Mouse (Mus musculus): ENCODE data around the gene Tmco2. TPM values are rescaled to one million over a fixed set of nuclear protein-coding genes. Genes with fewer than 3 reads are reported as not detected.
"Not testable (repeated sequence)": the region's sequence is repeated elsewhere in the genome, so short reads cannot be mapped to it uniquely, and the experiment has no call there.

The Tmco2 gene
- total RNA-seq, 1 experiment, result not detected

DNA sequence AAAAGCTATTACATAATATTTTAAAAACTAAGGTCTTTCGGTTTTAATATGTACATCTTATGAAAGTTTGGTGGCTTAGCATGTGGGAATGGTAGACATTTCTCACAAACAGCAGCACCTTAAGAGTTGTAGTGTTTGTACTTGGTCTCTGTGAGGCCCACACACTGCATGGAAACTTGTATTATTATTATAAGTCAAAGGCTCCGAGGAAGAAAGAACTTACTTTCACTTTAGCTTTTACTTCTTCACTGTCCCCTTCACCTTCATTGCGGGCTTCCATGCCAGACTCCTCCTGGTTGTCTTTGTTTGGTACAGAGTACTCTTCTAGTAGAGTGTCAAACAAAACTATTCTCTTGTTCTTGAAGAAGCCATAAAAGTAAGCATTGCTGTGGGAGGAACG, 34.8 kb downstream of the Tmco2 start:
- no peaks in the 10 kb centered on the region for H3K4me1 ChIP-seq (ENCODE audit: control insufficient read depth in 2 of 2, insufficient read depth in 2 of 2, low read length in 2 of 2, poor library complexity in 1 of 2)
- no peak for TF ChIP-seq MAFK (IDR thresholded peaks at IDR 0.05; ENCODE audit: insufficient read depth, low read depth, low read length)
- no peak for TF ChIP-seq CHD2 (IDR thresholded peaks at IDR 0.05; ENCODE audit: low read depth, low read length)
- no peak for TF ChIP-seq HCFC1 (IDR thresholded peaks at IDR 0.05; ENCODE audit: borderline replicate concordance, insufficient read depth, low read length)
- no peak for TF ChIP-seq ZNF384 (IDR thresholded peaks at IDR 0.05; ENCODE audit: low read depth, low read length)
- TF ChIP-seq ZC3H11A (IDR thresholded peaks at IDR 0.05; ENCODE audit: borderline replicate concordance, low read depth, low read length), result no peak
- in situ Hi-C loops (cut with MboI; ENCODE audit: low sequenced_read_pairs in 2 of 2, unreplicated experiment in 2 of 2), result no loop called here
- H3K36me3 ChIP-seq (ENCODE audit: control insufficient read depth, insufficient read depth, low read length, poor library complexity, severe bottlenecking), result peaks cover 15% of the 10 kb centered on the region
- H3K9me3 ChIP-seq (ENCODE audit: control insufficient read depth, insufficient read depth, low read depth, low read length), result no peaks in the 10 kb centered on the region
- DNase-seq (ENCODE audit: low read depth, low spot score), result no peak
- H3K27ac ChIP-seq (ENCODE audit: insufficient read depth, low read depth, low read length, poor library complexity, severe bottlenecking), result no peak overlapping the region
- no peak overlapping the region for H3K4me3 ChIP-seq (ENCODE audit: insufficient read depth in 1 of 2, low read depth in 1 of 2, low read length in 2 of 2, poor library complexity in 1 of 2, severe bottlenecking in 1 of 2)
- H3K9ac ChIP-seq (ENCODE audit: insufficient read depth, low read depth, low read length, poor library complexity, severe bottlenecking), result no peak overlapping the region

DNA sequence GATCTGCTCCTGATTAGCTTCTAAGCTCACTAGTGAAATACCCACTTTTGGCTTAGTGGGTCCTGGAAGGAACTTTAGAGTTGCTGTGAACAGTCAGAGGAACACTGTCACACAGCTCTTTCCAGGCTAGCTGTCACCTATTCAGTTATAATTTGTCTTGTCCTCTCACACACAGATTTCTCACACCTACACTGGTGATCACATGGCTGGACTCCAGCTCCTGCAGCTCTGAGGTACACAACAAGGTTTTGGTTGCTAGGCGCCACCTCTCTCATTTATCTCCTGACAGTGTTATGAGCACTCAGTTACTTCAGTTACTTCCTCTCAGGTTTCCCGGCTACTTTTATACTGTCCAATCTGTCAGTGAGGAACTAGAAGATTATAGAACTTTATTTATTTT, 43.7 kb downstream of the Tmco2 start:
- Histone ChIP-seq H3K4me1 (ENCODE audit: control insufficient read depth in 2 of 2, insufficient read depth in 2 of 2, low read length in 2 of 2, poor library complexity in 1 of 2) (no peaks in the 10 kb centered on the region; a peak in 1 of 4 replicates), H3K9ac (ENCODE audit: insufficient read depth, low read depth, low read length, poor library complexity, severe bottlenecking) (no peak overlapping the region), H3K27ac (ENCODE audit: insufficient read depth, low read depth, low read length, poor library complexity, severe bottlenecking) (no peak overlapping the region), H3K36me3 (ENCODE audit: control insufficient read depth, insufficient read depth, low read length, poor library complexity, severe bottlenecking) (peaks cover 7% of the 10 kb centered on the region), H3K4me3 (ENCODE audit: insufficient read depth in 1 of 2, low read depth in 1 of 2, low read length in 2 of 2, poor library complexity in 1 of 2, severe bottlenecking in 1 of 2) (no peak overlapping the region), H3K9me3 (ENCODE audit: control insufficient read depth, insufficient read depth, low read depth, low read length) (no peaks in the 10 kb centered on the region)
- in situ Hi-C loops (cut with MboI; ENCODE audit: low sequenced_read_pairs in 2 of 2, unreplicated experiment in 2 of 2), result no loop called here
- no peak for DNase-seq (ENCODE audit: low read depth, low spot score)
- TF ChIP-seq ZC3H11A (IDR thresholded peaks at IDR 0.05; ENCODE audit: borderline replicate concordance, low read depth, low read length) (no peak), CHD2 (IDR thresholded peaks at IDR 0.05; ENCODE audit: low read depth, low read length) (no peak), MAFK (IDR thresholded peaks at IDR 0.05; ENCODE audit: insufficient read depth, low read depth, low read length) (no peak), HCFC1 (IDR thresholded peaks at IDR 0.05; ENCODE audit: borderline replicate concordance, insufficient read depth, low read length) (no peak), ZNF384 (IDR thresholded peaks at IDR 0.05; ENCODE audit: low read depth, low read length) (no peak)

DNA sequence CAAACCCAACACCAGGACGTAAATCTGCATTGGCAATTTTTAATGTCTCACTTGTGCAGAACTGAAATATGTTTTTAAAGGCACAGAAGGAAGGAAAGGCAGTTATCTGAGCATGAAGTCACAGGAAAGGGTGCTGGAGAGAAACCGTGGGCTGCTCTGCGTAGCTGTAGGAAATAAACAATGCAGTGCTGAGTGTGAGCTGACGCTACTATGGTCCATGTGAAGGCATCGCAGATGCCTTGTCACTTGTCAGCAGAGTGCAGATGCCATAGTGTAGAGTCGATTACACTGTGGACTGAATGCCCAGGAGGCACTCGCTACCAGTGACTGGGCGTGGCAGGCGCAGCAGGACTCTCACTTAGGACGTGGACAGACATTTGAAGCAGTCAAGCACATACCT, 49.8 kb downstream of the Tmco2 start:
- in situ Hi-C loops (cut with MboI; ENCODE audit: low sequenced_read_pairs in 2 of 2, unreplicated experiment in 2 of 2); H3K27ac ChIP-seq (ENCODE audit: insufficient read depth, low read depth, low read length, poor library complexity, severe bottlenecking); H3K9me3 ChIP-seq (ENCODE audit: control insufficient read depth, insufficient read depth, low read depth, low read length); H3K36me3 ChIP-seq (ENCODE audit: control insufficient read depth, insufficient read depth, low read length, poor library complexity, severe bottlenecking); H3K4me3 ChIP-seq (ENCODE audit: insufficient read depth in 1 of 2, low read depth in 1 of 2, low read length in 2 of 2, poor library complexity in 1 of 2, severe bottlenecking in 1 of 2); H3K9ac ChIP-seq (ENCODE audit: insufficient read depth, low read depth, low read length, poor library complexity, severe bottlenecking); DNase-seq (ENCODE audit: low read depth, low spot score); H3K4me1 ChIP-seq (ENCODE audit: control insufficient read depth in 2 of 2, insufficient read depth in 2 of 2, low read length in 2 of 2, poor library complexity in 1 of 2): not testable (repeated sequence)

DNA sequence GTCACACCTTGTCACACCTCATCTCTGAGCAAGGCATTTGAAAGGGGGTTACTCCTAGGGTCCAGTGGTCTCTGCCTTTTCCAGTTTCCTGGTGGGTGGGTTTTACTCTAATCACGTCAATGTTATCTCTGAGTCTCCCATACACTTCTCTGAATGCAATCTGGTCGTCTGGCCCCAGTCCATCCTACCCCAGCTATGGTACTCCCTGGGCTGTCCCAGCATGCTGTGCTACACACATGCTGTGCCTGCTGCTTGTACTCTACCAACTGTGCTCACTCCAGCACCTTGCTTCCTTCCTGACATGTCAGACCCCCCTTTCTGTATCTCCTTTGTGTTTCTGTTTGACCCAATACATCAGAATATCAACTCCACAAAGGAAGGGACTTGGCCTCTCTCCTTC, 52.0 kb downstream of the Tmco2 start:
- no peak overlapping the region for H3K4me3 ChIP-seq (ENCODE audit: insufficient read depth in 1 of 2, low read depth in 1 of 2, low read length in 2 of 2, poor library complexity in 1 of 2, severe bottlenecking in 1 of 2)
- DNase-seq (ENCODE audit: low read depth, low spot score), result no peak
- H3K27ac ChIP-seq (ENCODE audit: insufficient read depth, low read depth, low read length, poor library complexity, severe bottlenecking), result no peak overlapping the region
- H3K9ac ChIP-seq (ENCODE audit: insufficient read depth, low read depth, low read length, poor library complexity, severe bottlenecking), result no peak overlapping the region
- no peak for TF ChIP-seq ZC3H11A (IDR thresholded peaks at IDR 0.05; ENCODE audit: borderline replicate concordance, low read depth, low read length)
- TF ChIP-seq HCFC1 (IDR thresholded peaks at IDR 0.05; ENCODE audit: borderline replicate concordance, insufficient read depth, low read length), result no peak
- TF ChIP-seq MAFK (IDR thresholded peaks at IDR 0.05; ENCODE audit: insufficient read depth, low read depth, low read length), result no peak
- TF ChIP-seq ZNF384 (IDR thresholded peaks at IDR 0.05; ENCODE audit: low read depth, low read length), result no peak
- no peak for TF ChIP-seq CHD2 (IDR thresholded peaks at IDR 0.05; ENCODE audit: low read depth, low read length)
- H3K9me3 ChIP-seq (ENCODE audit: control insufficient read depth, insufficient read depth, low read depth, low read length), result no peaks in the 10 kb centered on the region
- peaks cover 0 to 11% of the 10 kb centered on the region in 2 experiments; a peak in 1 of 4 replicates for H3K4me1 ChIP-seq (ENCODE audit: control insufficient read depth in 2 of 2, insufficient read depth in 2 of 2, low read length in 2 of 2, poor library complexity in 1 of 2)
- H3K36me3 ChIP-seq (ENCODE audit: control insufficient read depth, insufficient read depth, low read length, poor library complexity, severe bottlenecking), result peaks cover 2% of the 10 kb centered on the region
- in situ Hi-C loops (cut with MboI; ENCODE audit: low sequenced_read_pairs in 2 of 2, unreplicated experiment in 2 of 2), result no loop called here

DNA sequence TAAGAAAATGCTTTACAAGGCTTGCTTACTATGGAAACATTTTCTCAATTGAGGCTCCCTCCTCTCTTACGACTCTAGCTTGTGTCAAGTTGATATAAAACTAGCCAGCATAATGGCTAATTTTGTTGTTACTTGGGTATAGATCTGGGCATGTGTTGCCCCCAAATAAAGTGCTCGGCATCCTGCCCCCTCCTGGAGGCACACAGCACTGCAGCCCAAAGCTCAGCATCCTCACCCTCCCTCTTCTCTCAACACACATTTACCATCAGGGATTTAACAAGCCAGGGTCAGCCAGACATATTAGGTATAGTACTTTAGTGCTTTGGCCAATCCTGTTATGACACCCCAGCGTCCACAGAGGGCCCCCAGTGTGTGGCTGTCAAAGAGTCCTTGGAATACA, 52.7 kb downstream of the Tmco2 start:
- Histone ChIP-seq H3K9me3 (ENCODE audit: control insufficient read depth, insufficient read depth, low read depth, low read length) (no peaks in the 10 kb centered on the region), H3K36me3 (ENCODE audit: control insufficient read depth, insufficient read depth, low read length, poor library complexity, severe bottlenecking) (peaks cover 2% of the 10 kb centered on the region), H3K27ac (ENCODE audit: insufficient read depth, low read depth, low read length, poor library complexity, severe bottlenecking) (no peak overlapping the region), H3K9ac (ENCODE audit: insufficient read depth, low read depth, low read length, poor library complexity, severe bottlenecking) (no peak overlapping the region), H3K4me1 (ENCODE audit: control insufficient read depth in 2 of 2, insufficient read depth in 2 of 2, low read length in 2 of 2, poor library complexity in 1 of 2) (peaks cover 0 to 12% of the 10 kb centered on the region in 2 experiments; a peak in 1 of 4 replicates), H3K4me3 (ENCODE audit: insufficient read depth in 1 of 2, low read depth in 1 of 2, low read length in 2 of 2, poor library complexity in 1 of 2, severe bottlenecking in 1 of 2) (no peak overlapping the region)
- in situ Hi-C loops (cut with MboI; ENCODE audit: low sequenced_read_pairs in 2 of 2, unreplicated experiment in 2 of 2), result no loop called here
- no peak for DNase-seq (ENCODE audit: low read depth, low spot score)
- no peak for TF ChIP-seq ZNF384 (IDR thresholded peaks at IDR 0.05; ENCODE audit: low read depth, low read length)
- no peak for TF ChIP-seq CHD2 (IDR thresholded peaks at IDR 0.05; ENCODE audit: low read depth, low read length)
- no peak for TF ChIP-seq HCFC1 (IDR thresholded peaks at IDR 0.05; ENCODE audit: borderline replicate concordance, insufficient read depth, low read length)
- no peak for TF ChIP-seq ZC3H11A (IDR thresholded peaks at IDR 0.05; ENCODE audit: borderline replicate concordance, low read depth, low read length)
- TF ChIP-seq MAFK (IDR thresholded peaks at IDR 0.05; ENCODE audit: insufficient read depth, low read depth, low read length), result no peak

Other genes with a start within 250 kb of the Tmco2 start
- gene Exo5, start 184.2 kb downstream of the Tmco2 start, total RNA-seq (2012; rRNA removed), result 8.9 and 13.3 TPM in 2 replicates
- 3.7 and 4.5 TPM in 2 replicates for gene Zfp69, start 157.5 kb downstream of the Tmco2 start, total RNA-seq (2012; rRNA removed)
- 4.8 and 8.3 TPM in 2 replicates for gene Smap2, start 92.0 kb downstream of the Tmco2 start, total RNA-seq (2012; rRNA removed)
- 29.4 and 38.7 TPM in 2 replicates for gene Col9a2, start 69.8 kb downstream of the Tmco2 start, total RNA-seq (2012; rRNA removed)
- 45.3 and 47.0 TPM in 2 replicates for gene Zmpste24, start 11.0 kb downstream of the Tmco2 start, total RNA-seq (2012; rRNA removed)
- gene Rlf, start 105.9 kb upstream of the Tmco2 start, total RNA-seq (2012; rRNA removed), result 37.4 and 45.8 TPM in 2 replicates
- not detected in 2 replicates for gene Gm12888, start 215.7 kb upstream of the Tmco2 start, total RNA-seq (2012; rRNA removed)